Mouse (Mus musculus) hematopoietic stem cell, adult 5-6 weeks (primary cell): ENCODE data around the gene Btg1. TPM values are rescaled to one million over a fixed set of nuclear protein-coding genes. Genes with fewer than 3 reads are reported as not detected.

Source experiments
- ATAC-seq, 2 experiments: fragments of 125-278 bp in 1 of 2; replicated peaks in 1 of 2; 2 replicates each; pipeline ENCODE4 v1.8.0; 2016 to 2017; ENCODE audit warnings: inconsistent platforms in 2 of 2, mild to moderate bottlenecking in 2 of 2, moderate number of reproducible peaks in 2 of 2, low read depth in 1 of 2, moderate TSS enrichment in 1 of 2; ENCODE audit not compliant: low FRiP score in 2 of 2, poor library complexity in 2 of 2, severe bottlenecking in 2 of 2, insufficient read depth in 1 of 2, low TSS enrichment in 1 of 2
- total RNA-seq: library from RNA; stranded (forward); fragments of 172-1452, 232-1000 nt; gene quantifications from 2 replicates; pipeline ENCODE4 v1.2.3, GENCODE M21; 2017

The Btg1 gene
- total RNA-seq, 1 experiment from 2014 or later, result 75.4 TPM

- ATAC-seq, result no peak
These were observed 8.3 kb downstream of the Btg1 start for GRCm38 (mm10) chr10:96625061-96625460.

GRCm38 (mm10) chr10:96625682-96626081 is 8.9 kb downstream of the Btg1 start:
- ATAC-seq, result no peak

GRCm38 (mm10) chr10:96626120-96626750 is 9.4 kb downstream of the Btg1 start:
- no peak for ATAC-seq

GRCm38 (mm10) chr10:96627332-96627731 is 10.5 kb downstream of the Btg1 start:
- ATAC-seq, result no peak

- ATAC-seq, result peak in 1 of 2 experiments; percentile 7; a peak in 1 of 4 replicates
These were observed 11.5 kb downstream of the Btg1 start for GRCm38 (mm10) chr10:96628100-96628912.

GRCm38 (mm10) chr10:96628913-96629199 is 12.1 kb downstream of the Btg1 start:
- ATAC-seq, result peak; percentile 15 to 33; a peak in 3 of 4 replicates

GRCm38 (mm10) chr10:96630110-96630509 is 13.3 kb downstream of the Btg1 start:
- no peak for ATAC-seq

GRCm38 (mm10) chr10:96631066-96631711 is 14.4 kb downstream of the Btg1 start:
- no peak for ATAC-seq

- no peak for ATAC-seq
These were observed 15.7 kb downstream of the Btg1 start for GRCm38 (mm10) chr10:96632271-96633144.

GRCm38 (mm10) chr10:96633145-96633516 is 16.3 kb downstream of the Btg1 start:
- no peak for ATAC-seq

GRCm38 (mm10) chr10:96635472-96635871 is 18.7 kb downstream of the Btg1 start:
- ATAC-seq, result no peak

- ATAC-seq, result no peak
These were observed 21.7 kb downstream of the Btg1 start for GRCm38 (mm10) chr10:96638477-96638876.

- ATAC-seq, result no peak
These were observed 25.2 kb downstream of the Btg1 start for GRCm38 (mm10) chr10:96642014-96642413.

- ATAC-seq, result no peak
These were observed 25.9 kb downstream of the Btg1 start for GRCm38 (mm10) chr10:96642751-96643150.

- ATAC-seq, result no peak
These were observed 28.4 kb downstream of the Btg1 start for GRCm38 (mm10) chr10:96645183-96645582.

GRCm38 (mm10) chr10:96646024-96646866 is 29.4 kb downstream of the Btg1 start:
- peak in 1 of 2 experiments; percentile 40; a peak in 2 of 4 replicates for ATAC-seq
